Mouse (Mus musculus): ENCODE data around the gene Sod1. TPM values are rescaled to one million over a fixed set of nuclear protein-coding genes. Genes with fewer than 3 reads are reported as not detected.
A peak's percentile ranks its signal among the peaks of the same experiment; 100 is the strongest.
"Not testable (repeated sequence)": the region's sequence is repeated elsewhere in the genome, so short reads cannot be mapped to it uniquely, and the experiment has no call there.

The Sod1 gene
- total and polyA plus RNA-seq, 3 experiments, result 389 to 747 (median 609) TPM

DNA sequence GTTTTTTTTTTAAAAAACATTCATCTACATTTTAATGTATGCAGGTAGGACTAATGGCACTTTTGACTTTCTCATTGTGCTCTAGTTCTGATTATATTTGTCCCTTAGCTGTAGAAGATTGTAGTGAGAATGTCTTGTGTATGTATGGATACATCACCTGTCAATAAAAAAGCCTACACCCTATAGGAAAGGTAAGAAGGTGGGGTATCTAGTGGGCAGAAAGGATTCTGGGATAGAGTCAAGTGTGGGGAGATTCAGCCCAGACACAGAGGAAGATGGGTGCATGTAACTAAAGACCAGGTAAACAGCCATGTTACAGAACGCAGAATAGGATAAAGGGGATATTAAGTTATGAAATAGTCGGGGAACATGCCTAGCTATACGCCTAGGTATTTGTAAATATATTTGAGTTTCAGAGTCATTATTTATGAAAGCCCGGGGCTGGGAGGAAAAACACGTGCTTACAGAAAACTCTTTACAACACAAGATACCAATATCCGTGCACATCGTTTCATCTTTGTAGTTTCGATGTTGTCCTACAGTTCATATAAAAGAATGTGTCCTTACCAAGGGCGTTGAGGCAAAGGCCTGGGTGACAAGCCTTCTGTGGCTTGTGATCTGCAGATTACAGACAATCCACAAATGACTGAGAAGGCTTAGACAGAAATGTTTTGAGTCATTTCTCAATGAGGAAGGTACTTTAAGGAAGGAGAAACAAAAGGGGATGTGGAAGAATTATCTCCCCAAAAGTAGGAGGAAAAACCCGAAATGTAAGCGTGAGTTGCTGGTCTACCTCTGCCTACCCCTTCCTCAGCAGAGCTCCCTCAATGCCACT is 5.6 kb upstream of the Sod1 start:
- Histone ChIP-seq H3K9me3 (replicated peaks) (no peaks in the 10 kb centered on the region), H3K4me1 (ENCODE audit: insufficient read depth, low read depth, low read length) (peaks cover 18% of the 10 kb centered on the region), H3K27me3 (ENCODE audit: insufficient read depth, low read length) (peaks cover 14% of the 10 kb centered on the region), H3K4me3 (ENCODE audit: low read depth, low read length) (no peak overlapping the region), H3K36me3 (replicated peaks) (no peaks in the 10 kb centered on the region)
- TF ChIP-seq CTCF (IDR thresholded peaks at IDR 0.05; ENCODE audit: low read depth, low read length) (no peak), GATA2 (IDR thresholded peaks at IDR 0.05; ENCODE audit: borderline replicate concordance, low read depth, low read length) (no peak), TAL1 (conservative IDR thresholded peaks at IDR 0.05; ENCODE audit: low read depth, low read length) (no peak)
- DNase-seq (ENCODE audit: low spot score), result no peak
- no peak for ATAC-seq (ENCODE audit: extremely low read depth, insufficient number of reproducible peaks, low FRiP score, poor library complexity, severe bottlenecking)

DNA sequence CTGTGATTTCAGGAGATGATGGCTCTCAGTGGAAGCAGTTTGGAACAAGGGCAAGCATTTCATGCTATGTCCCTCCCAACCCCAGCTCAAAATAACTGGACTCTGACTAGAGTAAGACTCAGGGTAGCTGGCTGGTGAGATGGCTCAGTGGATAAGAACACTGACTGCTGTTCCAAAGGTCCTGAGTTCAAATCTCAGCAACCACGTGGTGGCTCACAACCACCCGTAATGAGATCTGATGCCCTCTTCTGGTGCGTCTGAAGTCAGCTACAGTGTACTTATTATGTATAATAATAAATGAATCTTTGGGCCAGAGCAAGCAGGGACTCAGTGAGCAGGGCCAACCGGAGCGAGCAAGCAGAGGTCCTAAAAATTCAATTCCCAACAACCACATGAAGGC is 4.7 kb upstream of the Sod1 start:
- H3K36me3 ChIP-seq (replicated peaks); H3K27me3 ChIP-seq (ENCODE audit: insufficient read depth, low read length); H3K4me3 ChIP-seq (ENCODE audit: low read depth, low read length); H3K9me3 ChIP-seq (replicated peaks); DNase-seq (ENCODE audit: low spot score); ATAC-seq (ENCODE audit: extremely low read depth, insufficient number of reproducible peaks, low FRiP score, poor library complexity, severe bottlenecking): not testable (repeated sequence)
- H3K4me1 ChIP-seq (ENCODE audit: insufficient read depth, low read depth, low read length), result peaks cover 21% of the 10 kb centered on the region

DNA sequence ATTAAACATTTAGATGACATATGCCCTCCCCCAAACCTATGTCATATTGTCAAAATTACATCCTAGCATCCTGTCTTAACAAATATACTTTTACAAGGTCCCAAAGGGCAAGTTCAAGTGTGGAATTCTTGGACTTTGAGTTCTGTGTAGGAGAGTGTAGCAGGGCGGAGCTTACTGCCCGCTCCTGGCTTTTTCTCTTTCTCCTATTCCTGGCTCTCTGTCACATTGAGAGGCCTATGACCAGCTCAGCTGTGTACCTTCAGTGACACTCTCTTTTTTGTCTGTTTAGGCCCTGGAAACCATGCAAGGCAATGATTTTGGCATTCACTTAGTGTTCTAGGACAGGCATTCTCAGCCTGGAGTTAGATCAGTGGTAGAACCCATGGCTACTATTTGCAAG is 4.1 kb upstream of the Sod1 start:
- peaks cover 21% of the 10 kb centered on the region for H3K4me1 ChIP-seq (ENCODE audit: insufficient read depth, low read depth, low read length)
- ATAC-seq (ENCODE audit: extremely low read depth, insufficient number of reproducible peaks, low FRiP score, poor library complexity, severe bottlenecking), result no peak
- no peak for TF ChIP-seq TAL1 (conservative IDR thresholded peaks at IDR 0.05; ENCODE audit: low read depth, low read length)
- no peak for TF ChIP-seq CTCF (IDR thresholded peaks at IDR 0.05; ENCODE audit: low read depth, low read length)
- TF ChIP-seq GATA1 (IDR thresholded peaks at IDR 0.05; ENCODE audit: borderline replicate concordance, low read length), result no peak
- no peak for TF ChIP-seq GATA2 (IDR thresholded peaks at IDR 0.05; ENCODE audit: borderline replicate concordance, low read depth, low read length)
- no peak for TF ChIP-seq POLR2AphosphoS5 (IDR thresholded peaks at IDR 0.05; ENCODE audit: insufficient replicate concordance, low read depth, low read length)
- no peaks in the 10 kb centered on the region for H3K9me3 ChIP-seq (replicated peaks)
- no peaks in the 10 kb centered on the region for H3K36me3 ChIP-seq (replicated peaks)
- peaks cover 6% of the 10 kb centered on the region for H3K27me3 ChIP-seq (ENCODE audit: insufficient read depth, low read length)
- no peak for DNase-seq (ENCODE audit: low spot score)
- H3K4me3 ChIP-seq (ENCODE audit: low read depth, low read length), result no peak overlapping the region

DNA sequence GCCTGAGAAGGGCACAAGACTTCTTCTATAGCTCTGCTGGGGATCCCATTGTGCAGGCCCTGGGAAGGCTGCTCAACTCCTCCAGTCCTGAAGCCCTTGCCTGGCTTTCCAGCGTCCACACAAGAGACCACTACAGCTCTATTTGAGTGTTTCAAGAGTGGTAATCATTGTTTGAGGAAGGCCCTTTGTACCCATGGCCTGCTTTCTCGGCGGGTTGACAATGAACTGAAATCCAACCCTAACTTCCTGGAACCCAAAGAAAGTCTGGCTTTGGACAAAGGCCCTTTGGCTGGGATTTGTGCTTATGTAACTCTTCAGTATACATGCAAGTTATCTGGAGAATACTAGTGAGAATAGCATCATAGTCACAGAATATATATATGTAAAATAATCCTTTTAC is 3.2 kb upstream of the Sod1 start:
- DNase-seq (ENCODE audit: low spot score) (no peak), ATAC-seq (ENCODE audit: extremely low read depth, insufficient number of reproducible peaks, low FRiP score, poor library complexity, severe bottlenecking) (no peak)
- H3K9me3 ChIP-seq (replicated peaks), result no peaks in the 10 kb centered on the region
- TF ChIP-seq TAL1 (conservative IDR thresholded peaks at IDR 0.05; ENCODE audit: low read depth, low read length) (no peak), POLR2AphosphoS5 (IDR thresholded peaks at IDR 0.05; ENCODE audit: insufficient replicate concordance, low read depth, low read length) (no peak), CTCF (IDR thresholded peaks at IDR 0.05; ENCODE audit: low read depth, low read length) (no peak), GATA1 (IDR thresholded peaks at IDR 0.05; ENCODE audit: borderline replicate concordance, low read length) (no peak), GATA2 (IDR thresholded peaks at IDR 0.05; ENCODE audit: borderline replicate concordance, low read depth, low read length) (no peak)
- H3K27me3 ChIP-seq (ENCODE audit: insufficient read depth, low read length), result no peaks in the 10 kb centered on the region
- H3K4me3 ChIP-seq (ENCODE audit: low read depth, low read length), result no peak overlapping the region
- H3K4me1 ChIP-seq (ENCODE audit: insufficient read depth, low read depth, low read length), result peaks cover 23% of the 10 kb centered on the region
- H3K36me3 ChIP-seq (replicated peaks), result peaks cover 2% of the 10 kb centered on the region

DNA sequence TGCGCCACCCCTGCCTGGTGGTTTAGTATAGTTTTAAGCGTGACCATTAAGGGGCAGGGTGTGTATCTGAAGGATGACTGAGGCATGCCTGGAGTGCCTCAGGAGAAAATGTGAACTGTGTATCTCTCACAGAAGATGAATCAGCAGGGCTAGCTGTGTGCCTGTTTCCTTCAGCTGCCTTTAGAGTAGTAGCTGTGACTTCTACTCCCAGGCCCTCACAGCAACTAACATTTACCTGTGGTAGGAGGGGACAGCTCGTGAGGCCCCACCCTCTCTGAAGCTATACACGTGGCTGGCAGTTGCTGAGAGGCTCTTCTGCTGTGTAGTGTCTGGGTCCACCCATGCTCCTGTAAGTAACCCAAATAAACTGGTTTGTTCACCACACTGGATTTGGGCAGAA is 2.6 kb upstream of the Sod1 start:
- DNase-seq (ENCODE audit: low spot score) (no peak), ATAC-seq (ENCODE audit: extremely low read depth, insufficient number of reproducible peaks, low FRiP score, poor library complexity, severe bottlenecking) (no peak)
- no peak overlapping the region for H3K4me3 ChIP-seq (ENCODE audit: low read depth, low read length)
- peaks cover 8% of the 10 kb centered on the region for H3K36me3 ChIP-seq (replicated peaks)
- peaks cover 28% of the 10 kb centered on the region for H3K4me1 ChIP-seq (ENCODE audit: insufficient read depth, low read depth, low read length)
- H3K9me3 ChIP-seq (replicated peaks), result no peaks in the 10 kb centered on the region
- no peak for TF ChIP-seq TAL1 (conservative IDR thresholded peaks at IDR 0.05; ENCODE audit: low read depth, low read length)
- no peak for TF ChIP-seq POLR2AphosphoS5 (IDR thresholded peaks at IDR 0.05; ENCODE audit: insufficient replicate concordance, low read depth, low read length)
- H3K27me3 ChIP-seq (ENCODE audit: insufficient read depth, low read length), result no peaks in the 10 kb centered on the region

DNA sequence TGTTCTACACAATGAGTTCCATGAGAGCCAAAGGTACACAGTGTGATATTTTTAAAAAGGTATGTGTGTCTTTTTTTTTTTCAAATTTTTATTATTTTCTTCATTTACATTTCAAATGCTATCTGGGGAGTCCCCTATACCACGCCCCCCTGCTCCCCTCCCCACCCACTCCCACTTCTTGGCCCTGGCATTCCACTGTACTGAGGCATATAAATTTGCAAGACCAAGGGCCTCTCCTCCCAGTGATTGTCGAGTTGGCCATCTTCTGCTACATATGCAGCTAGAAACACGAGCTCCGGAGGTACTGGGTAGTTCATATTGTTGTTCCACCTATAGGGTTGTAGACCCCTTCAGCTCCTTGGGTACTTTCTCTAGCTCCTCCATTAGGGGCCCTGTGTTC is 1.1 kb upstream of the Sod1 start:
- DNase-seq (ENCODE audit: low spot score); H3K9me3 ChIP-seq (replicated peaks): not testable (repeated sequence)
- H3K4me1 ChIP-seq (ENCODE audit: insufficient read depth, low read depth, low read length), result peaks cover 36% of the 10 kb centered on the region

DNA sequence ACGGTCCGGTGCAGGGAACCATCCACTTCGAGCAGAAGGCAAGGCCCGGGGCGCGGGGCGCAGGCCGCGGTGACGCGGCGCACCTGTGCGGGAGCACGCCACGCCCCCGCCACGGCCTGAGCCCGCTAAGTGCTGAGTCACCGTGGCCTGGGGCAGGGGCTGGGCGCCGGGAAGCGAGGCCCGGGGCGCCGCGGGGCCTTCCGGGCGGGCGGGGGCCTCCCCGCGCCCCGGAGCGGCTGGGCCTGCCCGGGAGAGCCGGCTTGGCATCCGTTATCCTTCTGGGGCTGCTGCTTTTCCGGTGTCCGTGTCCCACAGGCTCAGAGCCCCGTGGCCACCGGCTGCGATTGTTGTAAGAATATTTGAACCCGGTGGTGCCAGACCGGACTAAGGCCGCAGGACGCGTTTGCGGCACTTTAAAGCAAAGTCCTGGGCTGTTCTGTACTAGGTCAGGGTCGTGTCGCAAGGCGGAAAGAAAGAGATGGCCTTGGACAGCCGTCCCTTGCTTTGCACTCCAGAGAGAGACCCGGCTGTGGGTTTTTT is 408 bp downstream of the Sod1 start:
- H3K9me3 ChIP-seq (replicated peaks), result no peaks in the 10 kb centered on the region
- DNase-seq (ENCODE audit: low spot score), result peak; percentile 53
- no peaks in the 10 kb centered on the region for H3K27me3 ChIP-seq (ENCODE audit: insufficient read depth, low read length)
- peak overlapping the region; percentile 88 for H3K4me3 ChIP-seq (ENCODE audit: low read depth, low read length)
- peaks cover 38% of the 10 kb centered on the region for H3K36me3 ChIP-seq (replicated peaks)
- peaks cover 34% of the 10 kb centered on the region for H3K4me1 ChIP-seq (ENCODE audit: insufficient read depth, low read depth, low read length)
- no peak for ATAC-seq (ENCODE audit: extremely low read depth, insufficient number of reproducible peaks, low FRiP score, poor library complexity, severe bottlenecking)
- 0 out of 2 replicates have a peak, but pooled peaks have one; percentile 19 for TF ChIP-seq POLR2AphosphoS5 (IDR thresholded peaks at IDR 0.05; ENCODE audit: insufficient replicate concordance, low read depth, low read length)
- no peak for TF ChIP-seq TAL1 (conservative IDR thresholded peaks at IDR 0.05; ENCODE audit: low read depth, low read length)

More for the DNA sequence above, 1.1 kb upstream of the Sod1 start:
- not testable (repeated sequence) for H3K4me3 ChIP-seq (ENCODE audit: low read depth, low read length); H3K27me3 ChIP-seq (ENCODE audit: insufficient read depth, low read length); ATAC-seq (ENCODE audit: extremely low read depth, insufficient number of reproducible peaks, low FRiP score, poor library complexity, severe bottlenecking)
- peaks cover 23% of the 10 kb centered on the region for H3K36me3 ChIP-seq (replicated peaks)
